Mouse (Mus musculus) left cerebral cortex, adult 11 months (tissue): ENCODE results near the gene Cpne4.

Source experiments
- DNase-seq: peaks from one replicate; pipeline ENCODE4 v3.0.0; 2022; ENCODE audit warnings: low spot score

Gene Cpne4

DNA sequence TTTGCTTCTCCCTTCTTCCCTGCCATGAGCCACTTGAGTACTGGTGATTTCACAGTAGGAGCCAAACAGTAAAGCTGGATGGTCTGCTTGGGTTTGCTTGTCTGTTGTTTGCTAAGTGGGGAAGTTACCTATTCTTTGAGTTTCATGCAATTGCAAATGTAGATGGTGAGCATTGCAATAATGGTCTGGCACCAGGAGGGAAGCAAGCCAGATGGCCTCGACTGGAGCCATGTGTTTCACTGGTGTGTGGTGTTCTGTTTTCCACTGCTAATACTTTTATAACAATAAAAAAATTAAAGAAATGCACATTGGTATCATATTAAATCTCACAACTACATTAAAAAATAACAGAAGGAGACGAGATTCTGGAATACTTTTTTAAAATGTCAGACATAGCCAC is 502.6 kb downstream of the Cpne4 start:
- no peak for DNase-seq

DNA sequence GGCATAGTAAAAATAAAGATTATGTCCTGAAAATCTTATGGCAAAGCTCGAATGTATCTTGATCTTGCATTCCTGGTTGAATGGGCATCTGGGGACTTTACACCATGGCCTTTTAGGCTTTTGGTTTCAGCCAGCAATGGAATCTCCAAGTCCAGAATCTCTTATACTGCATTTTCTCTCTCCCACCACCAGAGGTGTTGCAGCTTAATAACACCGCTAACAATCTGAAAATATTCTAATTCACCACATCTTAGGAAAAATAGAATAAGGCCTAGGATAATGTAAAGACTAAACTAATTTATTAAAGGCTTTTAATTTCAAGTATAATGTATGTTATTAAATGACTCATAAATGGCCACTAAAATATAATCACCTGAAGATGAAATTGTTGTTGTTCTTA is 503.2 kb downstream of the Cpne4 start:
- no peak for DNase-seq

DNA sequence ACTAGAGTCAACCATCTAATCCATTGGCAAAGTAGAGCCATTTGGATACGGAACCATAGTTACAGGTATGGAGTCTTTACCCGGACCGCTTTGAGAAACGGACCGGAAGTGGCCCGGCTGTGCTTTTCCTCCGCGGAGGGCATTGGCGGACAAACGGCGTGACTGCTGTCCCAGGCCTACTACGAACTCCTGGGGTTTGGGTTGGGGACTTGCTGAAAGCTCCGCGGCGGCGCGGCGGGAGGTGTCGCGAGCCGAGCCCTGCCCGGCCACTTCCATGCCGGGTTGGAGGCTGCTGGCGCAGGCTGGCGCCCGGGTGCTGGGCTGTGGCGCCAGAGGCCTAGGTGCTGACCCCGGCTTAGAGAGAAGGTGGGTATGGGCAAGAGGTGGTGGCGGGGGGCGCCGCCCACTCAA is 506.1 kb downstream of the Cpne4 start, which contains the start of gene Mrpl3:
Mrpl3 (plus strand) TSS at position 93 of the 411 bp plus-strand sequence.
- peak; percentile 57 for DNase-seq

DNA sequence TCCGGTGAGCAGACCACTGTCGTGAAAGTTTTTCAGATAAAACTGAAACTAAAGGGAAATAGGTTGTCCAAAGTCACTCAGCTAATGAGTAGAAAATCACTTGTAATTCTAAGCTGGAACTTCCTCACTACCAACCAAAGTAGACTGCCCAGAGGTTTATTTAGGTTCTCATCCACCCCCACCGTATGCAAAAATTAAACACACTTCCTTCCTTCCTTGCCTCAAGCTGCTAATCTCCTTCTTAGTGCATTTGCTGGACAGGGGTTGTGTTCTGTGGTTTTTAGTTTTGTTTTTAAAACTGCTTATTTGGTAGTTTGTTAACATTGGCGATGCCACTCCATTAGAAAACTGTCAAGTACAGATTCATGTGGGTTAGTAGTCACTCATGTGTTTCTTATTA is 506.7 kb downstream of the Cpne4 start:
- DNase-seq, result no peak

DNA sequence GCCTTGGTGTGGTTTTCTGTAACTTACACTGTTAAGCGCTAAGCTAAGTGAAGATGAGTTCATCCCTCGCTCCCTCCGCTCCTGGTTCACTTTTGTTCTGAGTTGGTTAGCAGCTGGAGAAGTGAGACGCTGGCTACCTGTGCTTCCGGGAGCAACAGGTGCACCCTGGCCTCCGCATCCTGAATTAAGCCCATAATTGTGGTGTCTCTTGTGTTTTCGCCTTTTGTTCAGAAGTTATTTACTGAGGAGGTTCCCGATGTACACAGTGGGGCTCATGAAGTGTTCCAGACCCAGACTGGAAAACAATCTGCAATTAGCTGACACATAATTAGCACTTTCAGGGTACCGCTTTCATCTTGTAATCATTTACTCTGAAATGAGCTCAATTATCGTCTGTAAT is 522.0 kb downstream of the Cpne4 start:
- no peak for DNase-seq

DNA sequence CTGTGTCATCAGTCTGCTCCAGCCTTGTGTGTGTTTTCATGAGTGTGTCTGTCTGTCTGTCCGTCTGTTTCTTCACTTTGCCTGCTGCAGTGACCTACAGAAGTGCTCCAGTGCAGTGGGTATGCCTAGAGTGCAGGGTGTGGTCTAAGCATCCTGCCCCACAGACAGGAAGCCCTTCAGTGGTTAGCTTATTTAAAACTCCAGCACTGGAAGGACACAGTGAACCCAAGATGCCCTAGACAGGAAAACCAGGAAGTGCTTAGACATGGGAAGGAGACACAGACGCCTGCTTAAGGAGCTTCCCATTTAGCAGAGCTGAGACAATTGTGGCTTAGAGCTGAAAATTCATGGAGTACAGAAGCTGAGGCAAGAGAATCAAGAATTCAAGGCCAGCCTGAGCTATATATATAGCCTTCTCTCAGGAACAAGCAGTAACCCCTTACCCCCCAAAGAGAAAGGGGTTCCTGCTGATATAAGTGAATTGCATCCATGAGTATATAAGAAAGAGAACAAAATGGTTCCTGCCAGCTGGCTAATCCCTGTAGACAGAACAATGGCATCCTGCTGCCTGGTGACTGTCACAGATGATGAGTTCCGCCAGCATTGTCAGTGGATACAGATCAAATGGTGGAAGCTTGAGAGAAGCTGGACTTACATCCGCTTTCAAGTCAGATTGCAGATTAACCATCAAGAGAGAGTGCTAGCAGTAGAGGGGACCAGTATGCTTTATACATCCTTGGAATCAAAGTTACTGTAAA is 526.1 kb downstream of the Cpne4 start:
- DNase-seq, result no peak

DNA sequence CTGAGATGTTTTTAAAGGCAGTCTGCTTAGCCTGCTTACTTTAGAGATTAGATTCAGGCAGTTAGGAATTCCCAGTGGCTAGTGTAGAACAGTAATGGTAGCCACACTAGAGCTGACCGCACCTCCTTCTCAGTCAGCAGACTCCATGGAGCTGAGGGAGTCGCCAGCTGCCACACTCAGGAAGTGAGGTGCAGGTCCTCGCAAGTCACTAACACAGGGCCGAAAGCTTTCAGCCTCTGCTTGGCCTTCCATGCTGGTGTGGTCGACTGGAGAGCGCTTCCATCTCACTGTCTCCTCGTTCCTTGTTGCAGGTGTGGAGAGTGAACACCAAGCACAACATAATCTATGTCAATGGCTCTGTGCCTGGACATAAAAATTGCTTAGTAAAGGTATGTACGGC is 527.8 kb downstream of the Cpne4 start:
- DNase-seq, result no peak

DNA sequence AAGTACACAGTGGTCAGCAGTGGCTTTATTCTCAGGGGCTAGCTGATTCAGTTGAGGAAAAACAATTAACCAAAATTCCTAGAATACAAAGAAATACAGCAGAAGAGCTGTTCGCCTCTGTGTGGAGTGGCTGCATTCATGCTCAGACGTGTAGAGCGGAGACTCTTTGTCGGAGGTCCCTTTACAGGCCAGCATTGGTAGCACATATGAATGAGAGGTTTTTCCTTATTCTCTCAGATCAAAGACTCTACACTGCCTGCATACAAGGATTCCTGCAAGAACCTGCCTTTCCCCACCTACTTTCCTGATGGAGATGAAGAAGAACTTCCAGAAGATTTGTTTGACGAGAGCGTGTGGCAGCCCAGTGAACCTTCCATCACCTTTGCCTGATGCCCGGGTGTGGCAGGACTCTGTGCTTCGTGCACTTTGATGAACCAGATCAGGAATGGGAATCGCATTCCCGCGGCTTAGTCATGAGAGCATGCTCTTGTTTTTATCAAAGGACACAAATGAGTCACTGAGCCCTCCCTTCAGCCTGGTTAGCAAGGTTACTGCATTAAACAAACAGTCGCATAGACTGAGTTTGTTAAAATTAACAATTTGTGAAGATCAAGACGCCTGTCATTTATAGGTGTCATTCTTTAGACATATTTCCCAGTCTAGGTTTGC is 529.8 kb downstream of the Cpne4 start:
- DNase-seq, result no peak

DNA sequence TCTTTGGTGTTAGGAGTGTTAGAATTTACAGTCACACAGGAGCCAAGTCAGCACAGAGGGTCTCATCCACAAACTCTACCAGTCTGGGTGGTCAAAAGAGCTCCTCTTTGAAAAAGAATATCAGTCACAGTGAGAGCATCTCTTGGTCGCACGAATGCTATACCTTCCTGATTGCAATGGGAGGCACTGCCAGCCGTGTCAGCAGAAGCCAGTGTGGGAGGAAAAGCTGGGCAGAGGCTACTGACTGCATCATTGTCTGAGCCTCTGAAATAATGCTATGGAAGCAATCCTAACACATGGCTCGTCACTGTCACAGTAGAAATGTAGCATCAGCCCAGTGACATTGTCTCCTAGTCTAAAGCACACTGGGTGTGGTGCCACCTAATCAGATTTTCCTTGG is 531.4 kb downstream of the Cpne4 start:
- DNase-seq, result no peak

DNA sequence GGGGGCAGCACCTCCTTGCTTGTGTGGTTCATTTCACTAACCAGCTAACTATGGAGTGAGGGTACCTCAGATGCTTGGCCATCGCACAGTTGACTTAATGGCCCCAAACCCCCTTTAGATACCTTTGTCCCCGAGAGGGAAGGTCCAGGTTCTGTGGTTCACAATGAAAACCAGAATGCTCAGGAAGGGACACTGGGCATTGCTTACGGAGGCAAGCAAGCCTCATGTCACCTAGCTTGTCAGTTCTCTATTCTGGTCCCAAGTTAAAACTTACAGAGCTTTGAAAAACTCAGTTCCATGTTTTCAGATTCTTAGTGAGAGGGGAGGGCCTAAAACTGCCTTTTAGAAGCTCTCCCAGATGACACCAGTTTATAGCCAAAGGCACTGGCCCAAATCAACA is 533.2 kb downstream of the Cpne4 start:
- no peak for DNase-seq
